Mouse (Mus musculus) cortical plate, adult 2 months (tissue): ENCODE results near the gene Cpne5.

Experiments used
- CTCF ChIP-seq: fragments of 200-500 bp; IDR thresholded peaks from 2 replicates; pipeline ENCODE4 v1.5.1; 2011; ENCODE audit warnings: mild to moderate bottlenecking, control low read depth, low read length; ENCODE audit not compliant: insufficient read depth; ENCODE audit errors: extremely low read depth
- POLR2A ChIP-seq: fragments of 200-500 bp; IDR thresholded peaks from 2 replicates; pipeline ENCODE4 v1.6.1; 2011; ENCODE audit warnings: mild to moderate bottlenecking, low read length, control low read depth; ENCODE audit not compliant: insufficient read depth; ENCODE audit errors: extremely low read depth

DNA sequence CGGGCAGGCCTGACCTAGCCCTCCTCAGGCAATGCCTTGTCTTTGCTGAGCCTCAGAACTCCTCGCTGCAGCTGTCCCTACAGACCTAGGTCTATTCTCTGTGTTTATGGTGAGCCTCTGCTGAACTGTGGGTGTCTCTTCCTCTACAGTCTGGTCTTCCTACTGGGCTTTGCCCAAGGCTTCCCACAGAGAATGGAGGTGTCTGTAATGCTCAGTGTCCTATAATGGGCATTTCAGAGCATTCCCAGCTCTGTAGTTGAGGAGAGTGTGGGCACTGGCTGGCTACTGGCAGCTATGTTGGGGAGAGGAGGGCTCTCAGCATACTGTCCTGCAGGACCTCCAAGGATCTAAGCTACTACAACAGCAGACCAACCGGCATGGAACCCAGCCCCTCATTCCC is 62.3 kb downstream of the Cpne5 start:
- TF ChIP-seq POLR2A (no peak), CTCF (no peak)
